Mouse (Mus musculus): Measurements from ENCODE around the gene Fgfr2.

DNA sequence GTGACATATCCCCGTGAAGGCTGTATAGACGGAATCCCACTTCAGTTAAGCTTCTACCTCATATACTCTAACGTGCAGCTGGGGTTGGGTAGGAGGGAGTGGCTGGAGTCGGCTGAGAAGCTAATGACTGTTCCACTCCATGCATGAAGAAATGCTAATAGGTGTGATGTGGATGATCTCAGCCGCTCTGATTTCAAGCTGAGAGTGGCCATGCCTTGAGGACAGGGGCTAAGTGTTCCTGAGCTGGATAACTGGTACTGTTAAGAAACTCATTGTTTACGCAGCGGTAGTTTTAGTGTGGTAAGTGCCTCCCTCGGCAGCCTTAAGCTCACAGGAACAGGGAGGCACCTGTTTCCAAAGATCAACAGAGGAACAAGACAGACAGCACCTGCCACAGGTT lies 1819.8 kb downstream of the Fgfr2 start:
- TF ChIP-seq CTCF (IDR thresholded peaks at IDR 0.05; ENCODE audit: borderline replicate concordance, insufficient read depth, low read length) (no peak), POLR2A (IDR thresholded peaks at IDR 0.05; ENCODE audit: low read depth, low read length) (no peak)
